Mouse (Mus musculus) inflammation-experienced regulatory T-cells, adult 6 months (primary cell): ENCODE data around the gene Zfp202. TPM values are rescaled to one million over a fixed set of nuclear protein-coding genes. Genes with fewer than 3 reads are reported as not detected.
"Not testable (repeated sequence)": the region's sequence is repeated elsewhere in the genome, so short reads cannot be mapped to it uniquely, and the experiment has no call there.

ENCODE experiments used
- ATAC-seq: one replicate; pipeline ENCODE4 v1.8.0; 2017
- polyA plus RNA-seq, 3 experiments: library from polyadenylated mRNA; unstranded; fragments of 100-300 nt; shearing (Covaris generic); gene quantifications; one replicate each; pipeline ENCODE4 v1.2.1; 2017

The Zfp202 gene
- 1 to 10 TPM in 2 of 3 experiments, under 1 TPM in 1; 0.44 to 2.2 (median 1.6) TPM for polyA plus RNA-seq

DNA sequence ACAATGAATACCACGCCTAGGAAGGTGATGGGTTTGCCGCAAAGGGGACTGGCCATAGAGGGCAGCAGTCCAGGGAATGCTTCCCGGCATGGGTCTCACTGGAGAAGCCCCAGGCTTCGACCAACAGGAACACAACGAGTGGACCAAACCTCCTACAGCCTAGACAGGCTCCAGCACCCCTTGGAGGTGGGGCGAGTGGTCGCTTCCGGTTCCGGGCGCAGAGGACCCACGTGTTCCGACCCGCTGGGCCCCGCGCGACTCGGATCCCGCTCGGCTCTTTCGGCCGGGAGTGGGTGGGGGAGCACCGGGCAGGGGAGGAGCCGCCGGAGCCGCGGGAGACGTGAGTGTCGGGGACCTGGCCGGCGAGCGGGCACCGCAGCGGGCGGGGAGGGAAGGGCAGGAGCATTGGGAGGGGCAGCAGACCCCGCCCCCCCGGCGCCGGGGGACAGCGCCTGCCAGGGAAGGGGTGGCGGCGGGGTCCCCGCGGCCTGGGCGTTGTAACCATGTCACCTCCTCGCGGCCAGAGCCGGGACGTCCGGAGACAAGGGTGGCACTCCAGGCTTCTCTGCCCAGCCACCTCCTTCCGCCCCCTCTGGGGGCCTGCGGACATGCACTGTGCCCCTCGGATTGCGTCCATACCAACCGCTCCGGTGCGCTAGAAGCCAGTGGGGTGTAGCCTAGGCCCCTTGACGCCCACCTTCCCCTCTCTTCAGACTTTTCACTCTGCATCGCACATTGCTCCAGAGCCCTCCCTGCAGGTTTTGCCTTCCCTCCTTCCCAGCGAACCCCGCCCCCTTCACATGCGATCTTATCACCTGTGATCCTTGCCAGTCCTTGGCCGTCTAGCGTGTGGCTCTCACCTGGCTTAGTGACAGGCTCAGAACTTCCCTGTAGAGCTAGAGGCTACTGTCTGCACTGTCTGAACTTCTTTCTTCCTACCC, at the start of gene Zfp202:
TSS of gene Zfp202 (plus strand) at position 219 of the 941 bp plus-strand sequence.
- ATAC-seq: peak; percentile 86

- ATAC-seq: no peak
Measured at GRCm38 (mm10) chr9:40155118-40155644, 36.9 kb upstream of the Zfp202 start.

DNA sequence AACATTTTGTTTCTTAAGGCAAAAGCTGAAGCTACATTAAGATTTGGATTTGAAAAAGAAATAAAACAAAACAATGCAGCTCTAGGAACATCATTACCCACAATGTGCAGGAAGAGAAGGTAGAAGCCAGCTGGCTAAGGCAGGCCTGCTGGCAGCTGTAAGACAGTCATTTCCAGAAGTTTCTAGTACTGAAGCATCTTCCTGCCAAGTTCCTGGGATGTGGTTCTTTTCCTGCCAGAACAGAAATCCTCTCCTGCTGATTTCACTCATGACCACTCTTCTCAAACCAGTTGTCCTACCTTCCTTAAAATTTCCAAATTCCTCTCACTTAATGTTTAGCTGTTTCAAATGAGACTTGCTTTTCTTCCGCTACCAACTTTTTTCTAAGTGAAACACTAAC, 25.7 kb upstream of the Zfp202 start:
- ATAC-seq: no peak

DNA sequence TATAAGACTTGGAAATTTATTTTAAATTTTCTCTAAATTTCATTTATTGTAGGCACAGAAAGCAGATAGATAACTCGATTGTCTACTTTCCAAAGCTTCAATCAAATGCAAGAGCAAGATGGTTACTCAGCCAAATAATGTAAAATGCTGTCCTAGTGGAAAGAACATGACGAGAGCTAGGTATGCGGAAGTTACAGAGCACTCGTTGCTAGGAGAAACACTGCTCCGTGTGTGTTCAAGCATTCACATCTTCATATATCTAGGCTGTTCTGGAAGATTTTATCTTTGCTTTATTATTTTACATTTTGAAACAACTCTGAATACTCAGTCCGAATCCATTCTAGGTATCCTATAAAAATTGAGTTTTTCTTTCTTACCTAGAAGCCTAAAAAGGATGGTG, 15.1 kb upstream of the Zfp202 start:
- no peak for ATAC-seq

- ATAC-seq: no peak
Measured at GRCm38 (mm10) chr9:40180620-40181019, 11.5 kb upstream of the Zfp202 start, which contains the start of gene Olfr986. TSS of gene Olfr986 (plus strand) at chr9:40180920.

GRCm38 (mm10) chr9:40185166-40185565, 7.0 kb upstream of the Zfp202 start:
- ATAC-seq: not testable (repeated sequence)

DNA sequence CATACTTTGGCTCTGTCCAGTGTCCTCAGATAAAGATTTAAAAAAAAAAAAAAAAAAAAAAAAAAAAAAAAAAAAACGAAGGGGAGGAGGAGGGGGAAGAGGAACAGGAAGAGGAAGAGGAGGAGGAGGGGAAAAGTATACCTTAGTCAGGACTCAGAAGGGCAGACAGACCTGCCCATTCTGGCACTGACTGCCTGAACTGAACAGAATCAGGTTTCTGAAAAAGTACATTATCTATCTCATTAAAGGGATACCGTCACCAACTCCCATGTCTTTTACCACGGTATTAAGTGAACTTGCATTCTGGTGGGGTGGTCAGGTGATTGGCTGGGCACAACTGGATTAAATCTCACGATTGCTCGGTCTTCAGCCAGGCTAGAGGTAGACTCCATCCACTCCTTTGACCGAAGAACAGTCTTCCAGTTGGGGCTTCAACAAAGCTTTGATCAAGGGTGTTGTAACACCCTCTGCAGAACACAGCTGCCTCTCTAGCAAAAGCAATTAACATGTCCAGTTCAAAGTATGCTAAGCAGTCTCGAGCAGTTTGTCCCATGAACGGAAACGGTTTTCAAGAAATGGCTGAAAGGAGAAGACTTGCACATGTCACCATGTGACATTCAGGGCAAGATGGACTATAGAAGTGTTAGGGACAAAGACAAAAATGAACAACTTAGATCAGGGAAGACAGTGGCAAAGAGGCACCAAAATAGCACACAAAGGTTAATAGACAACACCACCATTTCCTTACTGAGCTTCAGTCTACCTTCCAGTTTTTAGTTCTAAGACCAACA, 835 bp upstream of the Zfp202 start:
- ATAC-seq: no peak

DNA sequence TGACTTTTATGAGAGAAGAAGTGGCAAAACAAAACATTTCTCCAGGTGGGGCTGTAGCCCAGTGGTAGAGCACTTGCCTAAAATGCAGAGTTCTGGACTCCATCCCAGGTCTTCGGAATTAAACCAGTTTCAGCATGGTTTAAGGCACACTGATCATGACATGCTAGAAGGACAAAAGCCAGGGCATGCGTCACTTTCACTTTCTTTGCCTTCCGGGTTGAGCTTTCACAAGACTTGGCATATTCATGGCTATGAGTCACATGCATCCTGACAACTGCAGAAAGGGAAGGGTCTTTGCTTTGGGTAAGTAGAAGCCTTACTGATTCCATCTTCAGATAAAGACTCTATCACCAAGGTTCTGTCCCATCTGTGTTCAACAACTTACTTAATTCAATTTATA, 3.9 kb downstream of the Zfp202 start:
- ATAC-seq: no peak

- no peak for ATAC-seq
Measured at GRCm38 (mm10) chr9:40206546-40206950, 14.4 kb downstream of the Zfp202 start.

DNA sequence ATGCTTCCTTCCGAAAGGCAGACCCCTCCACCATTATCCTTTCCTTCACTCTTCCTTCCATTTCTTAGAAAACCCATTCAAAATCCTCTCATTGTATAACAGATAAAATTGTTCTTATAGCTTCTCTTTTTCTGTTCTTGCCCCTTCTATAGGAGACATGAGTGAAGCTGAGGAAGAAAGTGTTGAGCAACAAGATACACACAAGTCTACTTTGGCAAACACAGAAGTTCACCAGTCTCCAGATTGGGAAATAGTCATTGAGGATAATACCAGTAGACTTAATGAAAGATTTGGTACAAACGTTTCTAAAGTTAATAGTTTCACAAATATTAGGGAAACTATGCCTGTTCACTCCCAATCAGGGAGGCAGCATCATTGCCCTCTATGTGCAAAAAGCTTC, 18.6 kb downstream of the Zfp202 start:
- no peak for ATAC-seq

DNA sequence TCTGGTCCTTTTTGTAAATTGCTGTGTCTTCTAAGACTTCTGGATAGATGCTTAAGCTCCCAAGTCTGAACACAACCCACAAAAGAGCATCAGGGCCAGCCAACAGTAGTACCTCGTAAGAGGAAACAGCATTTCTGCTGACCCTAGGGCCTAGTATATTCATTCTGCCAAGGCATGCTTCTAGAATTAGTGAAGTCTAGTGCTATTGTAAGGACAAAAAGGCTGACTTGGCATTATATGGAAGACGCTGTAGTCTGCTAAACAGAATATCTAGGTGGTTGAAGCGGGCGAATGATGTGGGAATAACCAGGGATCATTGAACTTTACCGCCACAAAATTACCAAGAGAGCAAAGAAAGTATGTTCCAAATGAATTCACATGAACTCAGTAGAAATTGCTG, 21.9 kb downstream of the Zfp202 start:
- ATAC-seq: no peak

DNA sequence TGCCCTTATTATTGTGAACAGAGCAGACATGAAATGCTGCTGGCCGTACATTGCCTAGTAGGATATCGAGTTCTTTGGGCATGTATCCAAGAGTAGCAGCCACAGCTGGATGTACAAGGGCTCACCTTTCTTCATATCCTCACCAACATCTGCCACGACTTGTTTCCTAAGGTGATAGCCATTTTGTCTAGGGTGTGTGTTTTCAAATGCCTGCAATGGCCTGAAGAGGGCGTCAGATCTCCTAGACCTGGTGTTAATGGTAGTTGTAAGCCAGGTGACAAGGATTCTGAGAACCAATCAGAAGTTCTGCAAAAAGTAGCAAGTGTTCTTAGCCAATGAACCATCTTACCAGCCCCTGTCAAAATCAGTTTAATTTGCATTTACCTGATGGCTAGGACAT, 24.5 kb downstream of the Zfp202 start:
- no peak for ATAC-seq

DNA sequence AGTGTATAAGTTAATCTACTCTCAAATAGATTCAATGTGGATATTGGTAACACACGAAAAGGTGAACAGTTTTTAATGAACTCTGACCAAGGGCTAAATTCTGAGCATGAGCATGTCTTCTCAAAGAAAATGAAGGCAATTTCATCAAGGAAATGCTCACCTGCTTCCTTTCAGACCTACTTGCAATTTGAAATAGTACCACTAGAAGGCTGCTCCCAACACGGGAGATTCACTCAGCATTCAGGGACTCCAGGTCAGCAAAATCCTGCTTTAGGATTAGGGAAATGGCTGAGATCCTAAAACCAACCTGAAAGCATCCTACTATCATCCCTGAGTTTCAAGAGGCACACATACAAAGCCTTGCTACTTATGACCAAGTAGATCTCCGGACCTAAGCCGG, 32.2 kb downstream of the Zfp202 start:
- ATAC-seq: no peak

DNA sequence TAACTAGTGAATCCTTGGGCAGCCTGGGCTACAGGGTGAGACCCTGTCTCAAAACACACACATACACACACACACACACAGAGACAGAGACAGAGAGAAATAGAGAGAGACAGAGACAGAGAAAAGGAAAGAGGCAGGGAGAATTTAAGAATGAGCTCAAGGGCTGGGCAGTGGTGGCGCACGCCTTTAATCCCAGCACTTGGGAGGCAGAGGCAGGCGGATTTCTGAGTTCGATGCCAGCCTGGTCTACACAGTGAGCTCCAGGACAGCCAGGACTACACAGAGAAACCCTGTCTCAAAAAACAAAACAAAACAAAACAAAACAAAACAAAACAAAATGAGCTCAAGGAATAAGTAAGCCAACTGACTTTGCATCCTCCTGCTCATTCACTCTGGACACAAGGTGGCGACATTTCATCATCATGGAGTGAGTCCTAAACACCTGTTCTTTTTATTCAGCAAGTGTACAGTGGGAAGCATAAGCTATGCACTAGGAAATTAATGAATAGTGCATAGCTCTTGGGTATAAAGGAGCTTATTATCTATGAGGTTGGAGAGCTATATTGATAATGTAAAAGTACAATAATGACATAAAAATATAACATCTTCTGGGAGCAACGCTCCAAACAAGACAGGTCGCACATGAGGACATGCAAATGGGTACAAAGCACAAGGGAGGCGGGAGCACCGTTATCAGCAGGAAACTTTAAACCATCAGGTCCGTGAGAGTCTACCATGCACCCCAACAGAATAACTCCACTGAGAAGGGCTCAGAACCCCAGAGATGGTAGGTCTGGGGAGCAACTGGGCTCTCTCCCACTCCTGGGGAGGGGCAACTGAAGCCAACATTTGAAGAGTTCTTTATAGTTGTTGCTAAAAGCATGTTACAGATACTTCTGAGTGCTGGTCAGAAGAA, 36.0 kb downstream of the Zfp202 start:
- ATAC-seq: no peak

- no peak for ATAC-seq
Measured at GRCm38 (mm10) chr9:40228804-40229331, 36.8 kb downstream of the Zfp202 start.

- ATAC-seq: no peak
Measured at GRCm38 (mm10) chr9:40229479-40229878, 37.4 kb downstream of the Zfp202 start.

GRCm38 (mm10) chr9:40231019-40231418, 38.9 kb downstream of the Zfp202 start:
- no peak for ATAC-seq

DNA sequence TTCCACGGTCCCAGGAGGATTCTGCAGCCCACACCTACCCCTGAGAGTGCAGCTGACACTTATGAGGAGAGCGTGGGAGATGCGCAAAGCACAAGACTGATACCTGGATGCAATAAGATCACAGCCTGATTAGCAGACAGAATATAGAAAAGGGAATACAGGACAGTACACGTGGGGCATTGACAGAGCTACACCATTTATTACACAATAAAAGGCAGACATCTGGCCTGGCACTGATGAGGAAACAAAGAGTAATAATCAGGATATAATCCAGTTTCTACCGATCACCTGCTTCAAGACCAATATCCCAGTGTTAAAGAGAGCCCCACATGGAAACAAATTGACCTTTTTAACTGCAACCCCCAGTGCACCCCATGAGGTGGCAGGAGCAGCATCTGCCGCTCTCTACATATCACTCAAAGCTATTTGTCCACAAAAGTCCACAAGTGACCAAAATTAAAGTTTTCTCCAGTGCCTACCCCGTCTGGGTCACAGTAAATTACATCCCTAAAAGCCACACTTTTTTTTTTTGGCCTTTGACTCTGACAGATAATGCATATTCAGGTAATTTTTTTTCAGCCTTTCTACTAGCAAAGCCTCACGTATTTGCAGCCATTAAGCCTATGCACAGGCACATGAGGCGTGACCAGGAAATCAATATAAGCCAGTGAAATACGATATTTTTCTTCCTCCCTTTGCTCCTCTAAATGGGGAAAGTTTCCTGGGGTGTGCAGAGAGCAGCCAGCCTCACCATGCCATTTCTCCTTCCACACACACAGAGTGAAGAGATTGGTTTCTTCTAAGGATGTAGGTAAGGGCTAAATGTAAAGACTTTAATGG, 42.3 kb downstream of the Zfp202 start:
- no peak for ATAC-seq

DNA sequence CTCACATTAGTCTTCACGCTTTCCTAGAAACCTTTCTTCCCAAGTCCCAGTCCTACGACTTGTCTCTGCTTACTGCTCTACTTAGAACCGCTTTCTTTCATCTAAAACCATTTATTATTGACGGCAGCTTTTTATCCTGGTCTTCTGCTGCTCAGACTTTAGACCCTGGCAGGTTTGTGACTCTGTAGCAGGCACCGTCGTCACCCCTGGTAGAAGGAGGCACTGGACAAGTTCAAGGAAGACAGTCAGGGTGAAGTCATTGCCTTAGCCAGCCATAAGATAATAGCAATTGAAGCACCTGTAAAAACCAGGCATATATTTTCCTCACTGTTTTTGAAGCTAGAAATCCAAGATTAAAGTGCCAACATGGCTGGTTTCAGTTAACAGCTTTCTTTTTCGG, 43.1 kb downstream of the Zfp202 start:
- no peak for ATAC-seq

DNA sequence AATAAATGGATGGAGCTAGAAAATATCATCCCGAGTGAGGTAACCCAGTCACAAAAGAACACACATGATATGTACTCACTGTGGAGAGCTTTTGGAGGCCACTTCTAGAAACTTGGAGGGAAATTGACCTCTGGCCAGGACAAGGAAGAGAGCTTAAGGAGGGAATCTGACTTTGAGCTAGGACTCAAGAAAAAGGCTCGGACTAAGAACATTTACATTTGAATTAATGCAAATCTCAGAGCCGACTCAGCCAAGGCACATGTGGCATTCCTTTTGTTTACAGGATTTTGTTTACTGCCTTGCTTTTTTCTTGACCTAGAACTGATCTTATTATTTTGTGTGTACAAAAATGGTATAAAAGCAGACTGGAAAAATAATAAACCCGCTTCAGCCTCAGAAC, 47.6 kb downstream of the Zfp202 start:
- no peak for ATAC-seq

DNA sequence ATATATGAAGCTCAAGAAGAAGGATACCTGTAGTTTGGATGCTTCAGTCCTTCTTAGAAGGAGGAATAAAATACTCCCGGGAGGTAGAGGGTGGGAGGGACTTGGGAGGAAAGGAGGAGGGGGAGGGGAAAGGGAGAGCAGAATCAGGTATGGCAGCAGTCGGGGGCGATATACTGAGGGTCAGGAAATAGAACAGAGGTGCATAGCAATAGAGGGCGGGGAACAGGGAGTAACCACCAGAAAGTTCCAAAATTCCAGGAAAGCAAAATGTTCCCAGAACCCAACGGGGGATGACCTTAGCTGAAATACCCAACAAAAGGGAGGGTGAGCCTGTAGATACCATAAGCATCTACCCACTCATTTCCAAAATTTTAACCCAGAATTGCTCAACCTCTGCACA, 48.2 kb downstream of the Zfp202 start:
- no peak for ATAC-seq
